Mouse (Mus musculus) gastrocnemius, postnatal 36 days (tissue): ENCODE results near the gene Tmco4. TPM values are rescaled to one million over a fixed set of nuclear protein-coding genes. Genes with fewer than 3 reads are reported as not detected.

ENCODE experiments used
- DNase-seq, 2 experiments: peaks; one replicate each; pipeline ENCODE4 v3.0.0; 2022
- intact Hi-C: fragments of 180-260 bp; cut with DNase I; formaldehyde crosslinking; loops from one replicate; pipeline ENCODE4 v1.15.1; 2025
- total RNA-seq, 2 experiments: library from RNA; stranded (reverse); gene quantifications; 2 replicates each; pipeline ENCODE4 v1.2.3; 2021

Gene Tmco4
- total RNA-seq, 2 experiments from 2014 or later = 4.0 to 6.1 TPM

DNA sequence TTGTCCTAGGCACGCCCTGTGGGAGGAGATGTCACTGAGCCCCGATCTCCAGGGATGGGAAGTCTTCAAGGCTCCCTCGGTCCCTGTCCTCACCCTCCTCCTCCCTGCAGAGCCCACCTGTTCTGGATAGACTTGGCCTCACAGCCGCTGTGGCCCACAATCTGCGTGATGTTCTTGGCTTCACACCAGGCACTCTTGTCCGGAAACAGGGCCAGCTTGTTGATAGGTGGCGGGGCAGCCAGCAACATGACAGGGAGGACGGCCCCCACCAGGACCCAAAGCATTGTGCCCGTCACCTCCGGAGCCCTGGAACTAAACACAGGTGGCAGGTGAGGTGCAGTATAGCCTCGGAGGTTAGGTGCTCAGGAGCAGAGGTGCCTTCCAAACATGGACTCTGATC is 112.6 kb downstream of the Tmco4 start:
- intact Hi-C loops = no loop called here
- DNase-seq = no peak

DNA sequence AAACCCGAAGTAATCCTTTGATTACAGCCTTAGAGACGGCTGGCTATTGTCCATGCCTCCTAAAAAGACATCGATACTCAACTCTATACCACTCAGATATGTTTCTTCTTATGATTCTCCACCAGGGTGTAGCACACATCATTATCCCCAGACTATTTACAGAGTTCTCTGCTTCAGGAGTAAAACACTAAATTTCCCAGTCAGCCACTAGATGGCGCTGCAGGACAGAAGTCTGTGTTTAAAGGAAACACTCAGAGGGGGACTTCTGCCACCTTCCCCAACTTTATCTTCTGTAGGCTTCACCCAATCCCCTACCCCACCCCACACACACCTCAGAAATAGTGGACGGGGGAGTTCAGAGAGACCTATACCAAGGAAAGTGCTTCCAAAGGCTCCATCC is 113.3 kb downstream of the Tmco4 start:
- intact Hi-C loops = loop anchor here (2.0 kb wide), 2 partner anchors 165 to 203 kb away; no protein-coding TSS in a partner anchor
- DNase-seq = peak; percentile 61 to 76

DNA sequence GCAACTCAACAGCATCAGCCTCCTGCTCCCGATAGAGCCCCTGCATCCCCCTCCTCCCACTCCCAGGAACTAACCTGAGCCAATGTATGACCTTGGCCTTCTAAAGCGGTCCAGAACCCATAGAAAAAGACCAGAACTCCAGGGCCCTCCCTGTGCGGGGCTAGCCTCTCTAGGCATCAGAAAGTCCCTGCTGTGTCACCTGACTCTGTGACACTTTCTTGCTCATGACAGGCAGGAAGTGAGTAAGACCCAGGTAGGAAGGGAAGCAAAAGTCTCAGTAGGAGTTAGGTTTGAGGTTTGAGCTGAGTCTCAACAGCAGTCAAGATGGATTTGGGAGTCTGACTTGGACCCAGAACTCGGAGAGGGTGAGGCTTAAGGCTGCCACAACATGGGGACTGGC is 114.3 kb downstream of the Tmco4 start:
- intact Hi-C loops = loop anchor here (2.0 kb wide), 2 partner anchors 164 to 202 kb away; no protein-coding TSS in a partner anchor
- no peak for DNase-seq

DNA sequence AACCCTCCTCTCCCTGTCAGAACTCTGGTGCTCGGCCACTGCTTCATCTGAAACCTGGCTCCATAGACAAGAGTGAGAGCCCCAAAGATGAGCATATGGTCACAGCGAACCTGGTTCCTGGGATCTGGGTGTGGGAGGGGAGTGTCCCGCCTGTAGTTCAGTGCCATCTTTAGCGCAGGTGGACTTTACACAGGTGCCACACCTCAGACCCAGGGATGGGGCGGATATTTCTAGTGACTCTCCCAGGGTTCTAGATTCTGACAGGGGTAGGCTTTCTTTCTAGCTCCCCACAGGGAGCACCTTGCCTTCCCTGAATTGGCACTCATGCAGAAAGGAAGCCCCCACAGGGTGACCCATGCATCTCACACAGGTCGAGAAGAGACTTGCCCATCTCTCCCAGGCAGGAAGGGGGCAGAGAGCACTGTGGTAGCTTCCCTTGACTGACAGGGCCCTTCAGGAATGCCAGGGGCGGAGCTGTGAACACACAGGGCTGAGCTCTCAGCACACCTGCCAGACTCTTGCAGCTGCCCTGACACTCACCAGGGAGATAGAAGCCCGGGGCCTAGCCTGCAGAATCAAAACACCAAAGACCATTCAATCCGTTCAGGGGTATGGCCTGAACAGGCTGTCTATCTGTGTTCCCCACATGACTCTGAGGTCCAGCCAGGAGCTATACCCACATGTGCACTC is 116.4 kb downstream of the Tmco4 start:
- intact Hi-C loops = no loop called here
- DNase-seq = no peak

DNA sequence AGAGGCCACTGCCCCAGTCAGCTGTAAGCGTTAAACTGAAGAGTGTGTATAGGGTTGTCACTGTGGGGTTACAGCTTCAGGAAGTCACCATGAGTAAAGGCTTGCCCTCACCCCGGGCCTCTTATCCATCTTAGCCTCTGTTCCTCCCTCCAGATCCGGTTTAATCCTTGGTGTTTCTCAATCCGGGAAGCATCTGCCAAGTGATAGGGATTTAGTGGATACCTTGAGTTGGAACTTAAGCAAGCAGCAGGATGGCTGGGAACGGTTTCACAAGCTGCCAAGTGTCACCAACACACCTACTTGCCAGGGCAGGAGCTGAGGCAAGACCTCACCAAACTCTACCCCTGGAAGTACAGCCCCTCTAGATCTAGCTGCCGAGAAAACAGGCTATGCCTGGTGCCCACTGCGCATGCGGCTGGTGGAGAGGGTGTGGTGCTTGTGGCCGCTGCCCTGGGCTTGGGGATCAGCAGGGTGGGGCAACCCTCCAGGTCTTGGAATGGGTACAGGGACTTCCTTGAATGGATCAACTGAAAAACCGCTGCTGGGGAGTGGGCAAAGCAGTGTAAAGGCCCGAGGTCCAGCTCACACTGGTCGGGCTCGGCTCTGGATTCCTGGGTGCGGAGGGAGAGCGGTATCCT is 117.7 kb downstream of the Tmco4 start:
- intact Hi-C loops = loop anchor here (5.0 kb wide), 1 partner anchor 102 kb away; the partner anchor contains the start of gene Capzb

DNA sequence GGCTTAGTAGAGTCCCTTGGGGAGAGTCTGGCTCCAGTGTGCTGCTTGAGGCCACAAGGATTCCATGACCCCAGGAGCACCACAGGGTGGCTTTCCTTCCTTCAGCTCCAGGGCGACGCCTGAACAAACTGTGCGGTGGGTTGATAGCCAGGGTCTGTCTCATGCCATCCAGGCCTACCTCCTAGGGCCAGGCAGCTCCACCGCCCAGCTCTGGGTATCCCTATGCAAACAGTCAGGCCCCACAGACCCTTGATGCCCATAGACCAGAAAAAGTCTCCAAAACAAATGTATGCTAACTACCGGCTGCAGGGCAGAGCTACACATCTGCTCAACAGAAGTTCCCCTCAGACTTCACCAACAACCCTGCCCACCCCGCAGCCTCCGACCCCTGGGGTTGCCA is 118.4 kb downstream of the Tmco4 start:
- intact Hi-C loops = loop anchor here (5.0 kb wide), 1 partner anchor 101 kb away; the partner anchor contains the start of gene Capzb
- no peak for DNase-seq

More for the DNA sequence above, 117.7 kb downstream of the Tmco4 start:
- peak in 1 of 2 experiments; percentile 43 for DNase-seq

DNA sequence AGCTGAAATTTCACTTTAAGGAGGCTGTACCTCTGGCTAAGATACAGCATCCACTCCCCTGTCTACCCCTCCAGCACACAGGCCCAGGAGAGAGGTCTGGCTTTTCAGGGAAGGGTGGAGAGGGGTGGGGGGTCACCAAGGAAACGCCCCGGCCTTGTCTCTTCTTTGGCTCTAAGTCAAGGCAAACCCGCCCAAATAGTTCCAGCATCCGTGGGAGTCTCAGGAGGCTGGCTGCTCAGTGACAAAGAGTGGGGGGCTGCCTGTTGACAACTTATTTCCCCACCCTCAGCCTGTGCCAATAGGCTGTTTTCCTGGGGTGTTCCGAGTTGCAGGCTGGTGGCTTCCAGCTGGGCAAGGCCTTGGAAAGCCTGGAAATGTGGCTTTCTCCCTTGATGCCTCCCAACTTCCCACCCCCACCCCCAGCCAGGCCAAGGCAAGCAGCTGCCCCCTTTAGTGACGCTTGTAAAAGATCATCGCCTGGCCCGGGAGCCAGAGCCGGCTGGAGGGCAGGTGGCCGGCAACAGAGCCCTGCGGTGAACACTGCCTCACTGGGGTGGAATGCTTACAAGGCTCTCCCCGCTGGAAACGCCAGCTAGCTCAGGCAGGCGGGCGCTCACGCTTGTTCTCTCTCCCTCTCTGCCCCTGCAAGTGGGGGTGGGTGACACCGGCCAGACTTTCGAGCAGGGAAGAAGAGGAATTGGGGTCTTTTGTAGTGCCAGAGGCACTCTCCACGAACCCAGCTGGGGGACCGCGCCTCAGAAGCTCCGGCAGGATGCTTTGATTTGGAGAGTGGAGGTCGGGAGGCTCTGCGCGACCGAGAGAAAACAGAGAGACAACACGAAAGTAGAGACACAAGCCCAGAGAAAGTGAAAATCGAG is 119.0 kb downstream of the Tmco4 start:
- intact Hi-C loops = loop anchor here (5.0 kb wide), 1 partner anchor 101 kb away; the partner anchor contains the start of gene Capzb

DNA sequence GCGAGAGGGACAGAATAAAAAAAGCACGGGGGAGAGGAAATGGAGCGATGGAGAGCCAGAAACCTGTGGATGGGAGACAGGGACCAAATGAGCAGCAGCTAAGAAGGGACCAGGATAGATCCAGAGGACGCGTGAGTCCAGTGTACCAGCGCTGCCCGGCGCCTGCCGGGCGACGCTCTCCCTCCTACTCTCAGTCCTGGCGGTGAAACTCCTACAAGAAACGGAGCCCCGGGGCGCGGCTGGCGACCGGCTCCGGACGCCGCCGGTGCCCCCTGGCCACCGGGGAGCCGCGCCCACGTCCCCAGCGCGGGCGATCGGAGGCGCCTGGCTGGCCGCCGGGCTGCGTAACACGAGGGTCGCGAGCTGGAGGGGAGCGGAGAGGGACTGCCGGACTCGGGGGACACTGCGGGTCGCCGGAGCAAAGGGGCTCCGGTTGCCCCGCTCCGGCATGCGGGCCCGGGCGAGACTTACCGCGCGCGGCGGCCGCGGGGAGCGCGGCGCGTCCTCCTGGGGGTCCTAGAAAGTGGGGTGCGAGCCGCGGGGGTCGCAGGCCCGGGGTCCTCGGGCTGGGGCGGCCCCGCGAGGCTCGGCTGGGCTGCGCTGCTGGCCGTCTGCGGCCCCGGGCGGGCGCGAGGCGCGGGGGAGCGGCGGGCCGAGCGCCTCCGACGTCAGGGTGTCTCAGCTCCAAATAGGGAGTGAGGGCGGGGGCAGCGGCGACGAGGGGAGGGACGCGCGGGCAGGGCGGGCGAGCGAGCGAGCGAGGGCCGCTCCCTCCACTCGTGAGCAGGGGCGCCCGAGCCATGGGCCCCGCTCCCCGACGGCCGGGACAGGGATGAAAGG is 119.9 kb downstream of the Tmco4 start, which contains the start of gene Nbl1:
Nbl1 (minus strand) TSS at position 638 of the 840 bp plus-strand sequence.
- DNase-seq = peak; percentile 54 to 70
- intact Hi-C loops = loop anchor here (5.0 kb wide), 1 partner anchor 100 kb away; the partner anchor contains the start of gene Capzb

More for the DNA sequence above, 119.0 kb downstream of the Tmco4 start:
- DNase-seq = no peak

DNA sequence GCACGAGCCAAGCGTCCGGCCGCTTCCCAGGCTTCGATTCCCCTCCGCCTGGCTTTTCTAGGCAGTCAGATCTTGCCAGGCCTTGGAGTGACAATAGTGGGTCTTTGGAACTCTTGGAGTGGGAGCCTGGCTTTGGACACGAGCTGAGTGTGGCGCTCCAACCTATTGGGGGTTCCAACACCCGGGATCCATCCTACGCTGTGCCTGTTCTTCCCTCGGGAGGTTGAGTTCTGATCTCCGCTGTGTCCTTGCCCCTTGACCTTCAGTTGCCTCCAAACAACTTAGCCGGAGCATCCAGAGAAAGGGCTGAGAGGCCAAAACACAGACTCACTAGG is 120.5 kb downstream of the Tmco4 start:
- DNase-seq = no peak
- intact Hi-C loops = loop anchor here (5.0 kb wide), 1 partner anchor 99 kb away; the partner anchor contains the start of gene Capzb

DNA sequence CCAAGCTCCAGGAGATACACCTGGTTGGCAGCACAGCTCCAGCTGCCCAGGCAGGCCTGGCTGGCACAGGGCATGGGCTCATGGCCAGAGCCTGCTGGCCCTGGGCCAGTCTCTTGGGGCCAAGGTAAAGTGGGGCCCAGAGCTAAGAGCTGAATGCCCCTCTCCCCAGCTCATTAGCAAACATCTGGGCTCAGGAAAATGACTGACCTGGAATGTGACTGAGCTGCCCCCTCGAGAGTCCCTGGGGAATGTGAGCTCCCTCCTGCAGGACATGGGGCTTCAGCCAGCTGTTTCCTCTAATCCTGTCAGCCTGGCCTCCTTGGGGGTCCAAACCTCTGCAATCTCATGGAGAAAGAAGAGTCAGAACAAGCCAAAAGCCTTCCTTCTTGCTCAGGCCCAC is 122.7 kb downstream of the Tmco4 start:
- intact Hi-C loops = no loop called here
- no peak for DNase-seq

DNA sequence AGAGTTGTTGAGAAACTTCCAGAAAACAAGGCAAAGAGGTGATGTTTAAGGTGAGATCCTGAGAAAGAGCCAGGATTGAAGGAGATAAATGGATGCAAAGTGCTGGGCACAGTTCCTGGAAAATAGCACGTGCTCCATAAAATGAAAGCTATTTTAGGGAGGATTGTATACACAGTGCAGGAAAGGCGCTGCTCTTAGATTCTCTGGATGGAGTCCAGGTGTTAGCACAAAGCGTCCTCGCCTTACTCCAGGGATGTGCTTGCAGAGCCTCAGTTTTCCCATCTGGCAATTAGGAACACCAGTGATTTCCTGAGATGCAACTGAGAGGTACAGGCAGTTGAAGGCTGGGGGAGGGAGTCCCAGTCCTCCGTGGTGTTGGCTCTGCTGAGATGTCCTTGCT is 123.5 kb downstream of the Tmco4 start:
- DNase-seq = no peak
- intact Hi-C loops = no loop called here

DNA sequence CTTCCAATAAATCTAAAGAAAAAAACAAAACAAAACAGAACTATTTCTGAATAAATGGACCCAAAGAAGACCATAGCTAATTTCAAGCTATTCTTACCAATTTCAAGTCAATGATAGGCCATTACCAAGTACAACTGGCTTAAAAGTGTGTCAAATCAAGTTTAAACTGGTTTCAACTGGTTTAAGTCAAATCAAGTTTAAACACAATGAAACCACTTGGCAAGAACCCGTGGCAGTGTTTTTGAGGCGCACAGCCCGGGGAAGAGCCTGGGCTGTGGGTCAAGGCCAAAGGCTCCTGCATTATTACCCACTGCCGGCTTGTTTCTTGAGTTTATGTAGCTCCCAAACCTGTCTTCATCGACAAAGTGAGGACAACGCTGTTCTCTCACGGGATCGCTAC is 127.6 kb downstream of the Tmco4 start:
- intact Hi-C loops = no loop called here

DNA sequence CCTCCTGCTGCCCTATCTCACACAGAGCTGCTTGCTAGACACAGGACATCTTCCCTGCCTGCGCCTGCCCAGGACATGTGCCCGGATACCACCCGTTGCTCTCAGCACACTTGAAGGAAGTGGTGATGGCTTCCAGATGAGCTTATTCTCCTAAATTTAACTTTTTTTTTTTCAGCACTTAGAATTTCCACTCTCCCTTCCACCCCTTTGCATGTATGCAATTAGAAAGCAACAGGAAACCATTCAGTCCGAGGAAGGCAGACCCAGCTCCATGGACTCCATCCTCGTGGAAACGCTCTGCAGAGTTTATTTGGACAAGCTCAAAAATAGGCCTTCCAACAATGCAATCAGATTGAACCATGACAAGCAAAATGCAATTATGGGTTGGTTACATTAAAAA is 128.9 kb downstream of the Tmco4 start:
- intact Hi-C loops = no loop called here
- no peak for DNase-seq

More for the DNA sequence above, 127.6 kb downstream of the Tmco4 start:
- DNase-seq = no peak

DNA sequence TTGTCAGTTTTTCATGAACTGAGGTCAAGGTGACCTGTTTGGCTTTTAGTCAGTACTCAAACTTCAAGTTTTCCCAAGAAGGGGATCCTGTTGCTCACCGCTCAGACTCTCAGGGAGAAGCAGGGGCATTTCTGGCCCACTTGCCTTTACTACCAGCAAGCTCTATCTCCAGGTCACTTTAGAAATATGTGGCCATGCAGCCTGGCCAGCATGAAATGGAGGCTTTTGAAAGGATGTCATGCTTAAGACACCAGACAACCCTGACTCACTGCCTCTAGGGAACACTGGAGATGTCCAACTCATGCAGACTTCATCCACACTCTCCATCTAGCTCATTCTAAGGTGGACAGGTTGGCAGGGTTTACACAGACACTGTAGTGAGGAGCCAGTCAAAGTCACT is 132.8 kb downstream of the Tmco4 start:
- intact Hi-C loops = no loop called here
- DNase-seq = no peak

Other genes starting within 250 kb of the Tmco4 start
- not detected for gene Pla2g2c, start 248.1 kb upstream of the Tmco4 start, total RNA-seq
- gene Ubxn10, start 235.7 kb upstream of the Tmco4 start, total RNA-seq = under 1 TPM; 0.10 to 0.12 TPM
- gene Pla2g2f, start 215.3 kb upstream of the Tmco4 start, total RNA-seq = not detected
- gene Pla2g2d, start 197.2 kb upstream of the Tmco4 start, total RNA-seq = under 1 TPM; 0.20 to 0.27 TPM
- gene Pla2g5, start 109.4 kb upstream of the Tmco4 start, total RNA-seq = 1 to 10 TPM in 1 of 2 experiments, under 1 TPM in 1; 0.20 to 1.7 TPM
- gene Gm13030, start 98.9 kb upstream of the Tmco4 start, total RNA-seq = not detected
- not detected for gene Pla2g2e, start 94.9 kb upstream of the Tmco4 start, total RNA-seq
- 10 to 100 TPM; 12.3 to 13.4 TPM for gene Otud3, start 58.9 kb upstream of the Tmco4 start, total RNA-seq
- not detected for gene Rnf186, start 5.8 kb upstream of the Tmco4 start, total RNA-seq
- gene Htr6, start 102.7 kb downstream of the Tmco4 start, total RNA-seq = not detected
- gene Nbl1, start 120.1 kb downstream of the Tmco4 start, total RNA-seq = 10 to 100 TPM; 22.6 to 22.8 TPM
- gene Minos1, start 158.2 kb downstream of the Tmco4 start, total RNA-seq = 100 to 1,000 TPM; 353 to 374 TPM
- 100 to 1,000 TPM; 499 to 554 TPM for gene Capzb, start 220.0 kb downstream of the Tmco4 start, total RNA-seq